Mouse (Mus musculus) MEL-GATA-1-ER (cell line): ENCODE data around the gene Cdh4.

ENCODE experiments used
- DNase-seq: peaks from one replicate; pipeline ENCODE4 v3.0.0-alpha.2; 2012; ENCODE audit warnings: low read depth; ENCODE audit errors: extremely low read depth

Gene Cdh4

DNA sequence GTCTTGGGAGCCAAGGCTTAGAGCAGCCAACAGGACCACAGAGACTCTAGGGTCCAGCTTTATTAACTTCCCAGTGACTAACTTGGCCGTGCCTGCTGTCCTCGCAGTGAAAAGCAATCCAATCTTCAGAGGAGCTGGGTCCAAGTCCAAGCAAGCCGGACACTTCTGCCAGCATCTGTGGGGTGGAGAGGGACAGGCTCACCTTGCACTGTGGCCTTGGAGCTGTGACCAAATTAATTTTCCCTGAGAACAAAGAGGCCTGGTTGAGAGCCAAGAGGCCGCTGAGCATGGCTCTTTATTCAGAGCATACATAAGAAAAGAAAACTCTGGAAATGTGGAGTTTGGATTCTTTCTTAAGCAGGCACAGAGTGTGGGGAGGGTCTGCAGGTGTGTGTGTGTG lies 152.8 kb downstream of the Cdh4 start:
- no peak for DNase-seq

DNA sequence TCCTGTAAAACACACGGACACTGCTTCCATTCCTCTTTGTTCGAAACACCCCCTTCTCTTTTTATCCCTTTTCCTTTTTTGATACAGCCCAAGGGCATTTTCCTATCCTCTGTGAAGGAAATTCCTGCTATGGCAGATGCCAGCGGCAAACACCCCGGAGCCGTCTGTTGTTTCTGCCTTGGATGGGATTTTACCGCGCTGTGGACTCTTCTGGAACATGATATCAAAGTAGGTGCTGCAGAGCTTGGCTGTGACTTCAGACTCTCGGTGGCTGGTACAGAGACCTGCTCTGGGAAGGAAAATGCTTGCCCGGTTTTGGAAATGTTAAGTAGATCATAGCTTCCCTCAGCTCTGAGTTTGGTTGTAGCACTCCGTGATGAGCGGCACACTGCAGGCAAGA lies 156.7 kb downstream of the Cdh4 start:
- no peak for DNase-seq

DNA sequence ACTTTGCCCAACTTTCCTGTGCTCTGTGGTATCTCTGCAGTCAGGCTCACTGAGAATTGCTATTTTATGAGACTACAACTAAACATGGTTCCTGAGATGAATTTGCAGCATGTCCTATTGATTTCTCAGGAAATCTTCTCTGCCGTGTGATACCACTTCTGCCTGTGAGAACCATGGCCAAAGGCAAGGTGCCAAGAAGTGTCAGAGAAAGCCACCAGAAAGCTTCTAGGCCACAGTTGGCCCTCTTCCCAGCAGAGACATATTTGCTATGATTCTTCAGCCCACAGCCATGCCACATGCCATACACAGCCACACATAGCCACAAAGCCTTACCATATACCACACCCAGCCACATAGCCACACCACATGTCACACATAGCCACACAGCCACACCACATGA lies 157.7 kb downstream of the Cdh4 start:
- no peak for DNase-seq

DNA sequence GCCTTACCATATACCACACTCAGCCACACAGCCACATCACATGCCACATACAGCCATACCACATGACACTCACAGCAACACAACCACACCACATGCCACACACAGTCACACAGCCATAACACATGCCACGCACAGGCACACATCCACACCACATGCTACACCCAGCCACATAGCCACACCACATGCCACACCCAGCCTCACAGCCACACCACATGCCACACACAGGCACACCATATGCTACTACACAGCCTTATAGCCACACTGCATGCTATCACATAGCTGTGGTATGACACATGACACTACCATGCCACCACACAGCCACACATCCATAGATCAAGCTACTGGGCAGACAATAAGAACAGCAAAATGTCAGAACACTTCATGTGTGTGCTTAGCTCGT lies 158.1 kb downstream of the Cdh4 start:
- DNase-seq, result no peak

DNA sequence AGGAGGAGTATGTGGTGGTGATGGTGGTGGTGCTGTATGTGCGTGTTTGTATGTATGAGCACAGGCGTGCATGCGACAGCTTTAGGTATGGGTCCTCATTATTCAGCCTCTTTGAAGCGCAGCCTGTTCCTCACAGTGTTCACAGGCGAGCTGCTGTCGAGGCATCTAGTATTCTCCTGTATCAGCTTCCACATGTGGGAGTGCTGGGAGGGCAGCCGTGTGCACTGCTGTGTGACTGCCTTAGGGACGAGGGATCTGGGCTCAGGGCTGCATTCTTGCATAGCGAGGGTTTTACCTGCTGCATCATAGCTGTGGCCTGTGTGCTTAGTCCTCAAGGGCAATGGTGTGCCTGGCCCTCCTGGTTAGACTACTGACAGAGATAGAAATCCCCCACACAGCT lies 158.9 kb downstream of the Cdh4 start:
- DNase-seq, result no peak

DNA sequence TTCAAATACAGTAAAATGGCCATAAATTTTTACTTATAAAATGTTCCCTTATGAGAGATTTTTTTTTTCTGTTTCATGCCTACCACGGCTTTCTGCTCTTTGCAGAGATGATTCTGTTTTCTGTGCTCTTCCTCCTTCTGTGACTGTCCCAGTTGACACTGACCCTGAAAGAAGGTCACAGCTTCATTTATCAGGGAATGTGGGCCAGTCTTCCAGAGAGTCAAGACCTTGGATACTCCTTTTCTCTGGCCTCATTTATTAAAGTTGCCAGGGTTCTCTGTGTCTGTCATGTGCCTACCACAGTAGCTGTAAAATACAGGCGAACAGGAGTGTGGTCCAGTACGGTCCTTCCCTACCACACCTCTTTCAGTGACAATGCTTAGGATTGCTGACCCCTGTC lies 162.5 kb downstream of the Cdh4 start:
- no peak for DNase-seq

DNA sequence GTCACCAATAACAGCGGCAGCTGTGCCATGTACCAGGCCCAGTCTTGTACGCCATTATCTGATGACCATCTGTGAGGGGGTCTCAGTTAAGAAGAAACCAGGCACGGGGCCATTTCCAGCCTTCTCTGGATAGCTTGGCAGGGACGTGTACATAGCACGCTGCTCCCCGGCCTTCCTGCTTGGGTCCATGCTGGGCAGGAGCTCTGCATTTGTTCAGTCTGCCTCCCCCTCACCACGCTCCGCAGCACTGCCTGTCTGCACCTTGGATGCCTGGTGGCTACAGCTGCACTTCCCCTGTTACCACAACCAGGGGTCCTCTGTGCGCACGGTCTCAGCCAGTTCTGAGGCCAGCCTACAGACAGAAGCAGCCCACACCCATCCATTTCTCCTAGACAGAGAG lies 163.0 kb downstream of the Cdh4 start:
- DNase-seq, result no peak

DNA sequence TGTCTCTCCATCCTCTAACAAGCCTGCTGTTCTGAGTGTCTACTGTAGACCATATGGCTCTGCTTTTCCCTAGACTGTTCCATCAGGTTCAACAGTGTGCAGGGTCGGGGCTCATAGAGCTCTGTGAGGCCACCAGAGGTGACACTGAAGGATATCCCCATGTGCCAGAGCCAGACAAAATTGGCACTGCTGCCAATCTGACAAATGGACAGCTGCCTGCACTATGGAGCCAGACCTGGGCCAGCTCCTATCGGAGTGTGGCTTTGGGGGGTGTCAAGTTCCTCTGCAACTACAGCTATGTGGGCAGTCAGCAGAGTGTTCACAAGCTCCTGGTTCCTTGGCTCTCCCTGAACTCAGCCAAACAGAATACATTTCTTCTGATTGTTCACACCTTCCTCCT lies 164.1 kb downstream of the Cdh4 start:
- DNase-seq, result no peak

DNA sequence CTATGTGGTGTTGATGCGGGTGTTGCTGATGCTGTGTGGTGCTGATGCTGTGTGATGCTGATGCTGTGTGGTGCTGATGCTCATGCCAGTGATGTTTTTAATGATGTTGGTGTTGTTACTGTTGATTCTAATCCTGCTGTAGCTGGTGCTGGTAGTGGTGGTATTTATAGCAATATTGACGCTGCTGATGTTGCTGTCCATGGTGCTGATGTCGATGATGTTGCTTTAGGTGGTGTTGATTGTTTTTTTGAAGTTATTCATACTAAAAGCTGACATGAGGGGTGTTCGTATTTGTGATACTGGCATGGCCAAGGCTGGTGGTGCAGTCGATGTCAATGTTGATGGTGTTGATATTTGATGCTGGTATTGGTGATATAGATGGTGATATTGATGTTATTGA lies 173.7 kb downstream of the Cdh4 start:
- DNase-seq, result no peak

DNA sequence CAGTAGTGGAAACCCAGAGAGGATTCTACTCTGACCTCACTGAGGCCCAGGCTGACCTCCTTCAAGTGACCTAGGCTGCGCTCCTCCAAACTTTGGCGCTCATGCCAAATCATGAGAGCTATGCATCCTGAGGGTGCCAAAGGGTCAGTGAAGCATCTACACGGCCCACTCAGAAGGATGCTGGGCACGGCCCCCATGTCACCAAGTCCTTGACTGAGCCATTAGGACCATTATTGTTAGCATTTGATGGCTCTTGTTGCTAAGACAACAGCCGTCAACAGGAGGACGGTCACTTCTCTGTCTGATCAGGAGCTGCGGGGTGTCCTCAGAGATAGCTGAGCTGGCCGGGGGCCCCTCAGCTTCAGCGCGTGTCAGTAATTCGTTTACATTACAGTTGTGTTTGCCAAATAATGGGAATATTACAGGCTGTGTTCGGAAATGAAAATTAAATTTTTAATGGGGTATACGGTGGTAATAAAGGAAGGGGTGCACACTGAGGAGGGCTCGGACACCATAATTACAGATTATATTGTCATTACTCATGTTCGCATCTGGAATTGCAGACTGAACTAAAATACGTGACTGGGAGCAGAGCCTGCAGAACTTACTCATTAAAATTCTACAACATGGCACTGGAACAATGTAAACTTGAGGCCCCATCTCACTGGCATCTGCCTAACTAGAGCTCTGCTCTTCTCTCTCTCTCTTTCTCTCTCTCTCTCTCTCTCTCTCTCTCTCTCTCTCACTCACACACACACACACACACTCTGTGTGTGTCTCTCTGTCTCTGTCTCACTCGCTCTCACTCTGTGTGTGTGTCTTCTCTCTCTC lies 181.6 kb downstream of the Cdh4 start:
- DNase-seq, result no peak

DNA sequence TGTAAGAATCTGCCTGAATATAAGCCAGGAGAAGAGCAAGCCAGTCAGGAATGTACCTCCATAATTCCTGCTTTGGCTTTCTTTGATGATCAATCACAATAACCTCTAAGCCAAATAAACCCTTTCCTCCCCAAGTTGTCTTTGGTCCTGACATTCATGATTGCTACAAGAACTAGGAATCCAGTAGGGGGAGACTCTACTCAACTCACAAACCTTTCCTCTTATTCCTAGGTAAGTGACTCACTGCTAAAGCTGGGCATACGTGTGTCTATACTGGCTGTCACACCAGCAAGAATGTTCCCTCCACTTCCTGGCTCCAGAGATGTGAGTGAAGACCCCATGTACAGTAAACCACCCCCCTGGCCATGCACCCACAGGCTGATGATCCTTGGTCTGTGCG lies 185.3 kb downstream of the Cdh4 start:
- DNase-seq, result no peak

DNA sequence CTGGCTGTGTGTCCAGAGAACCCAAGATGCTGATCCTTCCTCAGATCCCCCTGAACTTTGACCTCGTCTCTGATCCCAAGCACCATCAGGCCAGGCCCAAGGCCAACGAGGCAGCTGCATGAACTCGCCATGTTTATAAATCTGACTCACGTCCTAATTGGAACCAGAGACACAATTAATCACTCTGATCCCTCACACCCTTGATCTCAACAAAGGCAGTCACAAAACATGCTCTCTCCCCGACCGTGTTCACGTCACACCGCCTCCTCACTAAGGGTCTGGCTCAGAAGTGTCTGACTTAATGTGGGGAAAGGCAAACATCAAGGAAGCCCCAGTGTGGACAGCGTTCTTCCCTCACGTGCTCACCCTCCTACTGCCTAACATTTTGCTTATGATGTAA lies 188.5 kb downstream of the Cdh4 start:
- no peak for DNase-seq

DNA sequence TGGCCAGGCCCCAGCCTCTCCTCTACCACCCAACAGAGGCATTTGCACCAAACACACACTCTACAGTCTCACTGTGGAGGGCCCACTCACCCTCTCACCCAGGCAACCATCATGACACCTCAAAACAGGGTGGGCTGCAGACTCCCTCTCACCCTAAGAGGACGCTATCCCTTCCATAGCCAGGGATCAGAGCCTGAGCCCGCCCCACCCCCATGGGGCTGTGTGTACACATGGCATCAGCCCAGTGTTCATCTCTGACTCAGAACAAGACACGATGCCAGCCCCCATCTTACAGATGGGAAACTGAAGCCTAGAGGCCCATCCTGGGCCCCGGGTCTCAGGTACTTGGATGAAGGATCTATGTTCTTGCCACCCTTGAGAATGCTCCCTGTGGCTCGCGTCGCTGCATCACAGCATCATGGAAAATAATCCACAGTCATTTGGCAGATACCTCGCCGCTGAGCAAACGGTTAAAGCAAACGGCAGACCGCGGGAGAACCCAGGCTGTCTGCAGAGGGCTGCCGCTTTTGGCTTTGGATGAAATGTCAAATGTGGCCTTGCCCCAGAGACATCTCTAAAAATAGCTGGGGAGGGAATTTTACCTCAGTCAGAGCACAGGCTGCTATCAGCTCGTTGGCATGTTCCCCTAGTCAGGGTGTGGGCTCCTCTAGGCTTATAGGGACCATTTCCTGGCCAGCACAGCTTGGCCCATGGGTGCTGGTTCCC lies 198.5 kb downstream of the Cdh4 start:
- DNase-seq, result no peak

DNA sequence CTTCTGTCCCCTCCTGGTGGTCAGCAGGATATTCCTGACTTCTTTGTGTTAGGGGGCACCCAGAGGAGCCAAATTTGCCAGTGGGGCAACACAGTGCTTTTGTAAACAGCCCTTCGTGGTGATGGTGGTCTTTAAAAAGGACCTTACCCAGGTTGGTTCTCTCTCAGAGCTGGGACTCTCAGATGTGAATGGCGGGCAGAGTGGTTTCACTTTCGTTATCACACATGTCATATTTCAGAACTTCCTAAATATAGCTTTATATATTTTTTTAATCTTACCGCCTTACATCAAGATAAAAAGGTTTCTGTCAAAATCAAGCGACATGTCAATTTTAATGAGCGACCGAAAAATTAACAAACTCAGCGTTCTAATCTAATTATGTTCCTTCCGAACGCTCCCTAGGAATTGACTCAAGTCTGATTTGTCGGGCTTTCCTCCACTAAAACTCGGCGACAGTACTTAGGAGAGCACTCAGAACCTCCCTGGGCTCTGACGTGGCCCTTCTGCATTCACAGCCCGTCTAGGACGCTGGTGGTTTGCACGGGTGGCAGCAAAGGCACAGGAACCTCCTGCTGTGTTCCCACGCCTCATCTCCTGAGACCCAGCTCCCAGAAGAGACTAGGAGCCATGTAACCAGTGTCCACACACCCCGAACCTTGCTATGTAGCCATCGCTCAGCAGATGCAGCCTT lies 206.5 kb downstream of the Cdh4 start:
- DNase-seq, result no peak

DNA sequence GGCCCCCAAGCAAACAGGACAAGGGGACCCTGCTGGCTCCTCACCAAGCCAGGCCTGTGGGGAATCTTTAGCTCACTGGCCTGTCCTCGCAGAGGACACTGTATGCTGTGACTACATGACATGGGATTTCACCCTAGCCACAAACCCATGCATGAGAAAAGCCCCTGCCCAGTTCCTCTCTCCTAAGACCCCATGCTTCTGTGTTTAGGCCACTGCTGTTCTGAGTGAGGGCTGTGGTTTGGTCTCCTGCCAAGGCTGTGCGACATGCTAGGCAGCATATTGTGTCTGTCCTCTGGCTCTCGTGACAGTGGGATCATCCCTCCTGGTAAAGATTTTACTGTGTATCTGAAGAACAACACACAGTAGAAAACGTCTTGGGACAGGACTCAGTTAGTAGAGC lies 207.1 kb downstream of the Cdh4 start:
- DNase-seq, result no peak

DNA sequence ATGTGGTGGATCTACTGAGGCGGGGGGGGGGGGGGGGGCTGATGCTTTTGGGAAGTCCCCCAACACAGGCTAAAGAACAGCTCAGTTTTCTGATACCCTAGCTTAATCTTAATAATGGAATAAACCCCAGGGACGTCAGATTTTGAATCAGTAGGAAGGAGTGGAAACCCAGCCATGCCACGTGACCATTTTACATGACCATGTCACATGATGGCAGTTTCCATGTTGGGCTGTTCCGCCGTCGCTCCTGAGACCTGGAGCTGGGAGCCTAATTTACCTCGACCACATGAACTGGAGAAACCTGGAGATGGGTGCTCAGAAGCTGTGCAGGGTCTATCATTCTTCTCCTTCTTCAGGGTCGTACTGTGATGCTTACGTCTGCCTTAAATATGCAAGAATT lies 207.9 kb downstream of the Cdh4 start:
- no peak for DNase-seq

DNA sequence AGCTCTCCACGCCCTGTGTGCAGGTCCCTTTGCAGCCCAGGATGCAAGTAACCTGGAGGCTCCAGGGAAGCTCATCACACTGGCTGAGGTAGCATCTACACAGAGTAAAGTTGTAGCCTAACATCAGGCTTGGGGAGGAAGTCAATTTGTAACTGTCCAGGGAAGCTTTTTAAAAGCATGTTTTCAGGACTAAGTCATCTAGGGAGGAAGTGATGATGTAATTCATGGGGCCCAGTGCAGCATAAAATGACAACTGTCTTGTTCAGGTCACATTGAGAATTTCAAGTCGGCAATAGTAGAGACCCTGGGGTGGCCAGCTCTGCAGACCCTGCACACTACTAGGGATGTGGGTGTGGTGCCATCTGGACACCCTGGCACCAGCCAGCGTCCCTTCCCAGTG lies 213.3 kb downstream of the Cdh4 start:
- no peak for DNase-seq

DNA sequence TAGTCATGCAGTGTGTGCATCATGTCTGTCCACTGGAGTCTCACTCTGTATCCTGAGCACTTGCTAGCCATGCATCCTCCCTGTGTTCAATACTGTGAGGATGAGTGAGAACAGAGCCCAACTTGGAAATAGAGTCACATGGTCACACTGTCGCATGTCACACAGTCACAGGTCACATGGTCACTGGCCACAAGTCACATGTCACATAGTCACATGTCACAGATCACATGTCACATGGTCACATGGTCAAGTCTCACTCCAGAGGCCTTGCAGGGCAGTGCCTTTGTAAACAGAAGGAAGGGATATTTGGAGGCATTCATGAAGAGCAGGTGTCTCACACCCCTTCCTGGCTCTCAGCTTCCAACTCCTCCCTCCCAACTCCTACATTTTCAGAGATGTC lies 217.0 kb downstream of the Cdh4 start:
- no peak for DNase-seq

DNA sequence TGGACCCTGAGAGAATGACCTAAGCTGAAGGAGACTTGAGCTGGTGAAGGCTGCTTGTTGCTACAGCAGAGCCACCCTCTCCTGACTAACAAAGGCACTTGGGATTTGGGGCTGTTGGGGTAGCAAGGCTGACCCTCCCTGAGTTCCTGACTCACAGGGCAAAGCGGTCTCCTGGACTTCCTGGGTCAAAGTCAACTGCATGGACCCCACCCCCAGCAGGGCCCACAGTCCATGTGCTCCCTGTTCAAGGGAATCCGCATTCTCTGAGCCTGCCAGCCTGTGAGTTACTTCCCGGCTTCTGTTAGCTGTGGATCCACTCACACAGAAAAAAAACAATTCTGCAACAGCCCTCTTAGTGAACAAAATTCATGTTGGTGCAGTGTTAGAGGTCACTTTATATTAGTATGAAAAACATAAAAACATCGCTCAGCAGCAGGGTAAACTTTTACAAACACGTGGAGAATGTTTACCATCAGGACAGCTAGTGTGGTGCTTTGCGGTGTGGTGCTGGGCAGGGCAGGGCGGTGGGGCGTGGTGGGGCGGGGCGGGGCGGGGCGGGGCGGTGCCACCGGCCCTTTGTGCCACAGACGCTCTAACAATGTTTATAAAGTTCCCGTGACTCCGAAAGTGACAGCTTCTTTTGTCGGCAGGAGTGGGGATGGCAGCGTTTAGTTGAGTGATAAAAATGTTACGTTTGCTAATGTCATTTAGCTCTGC lies 219.9 kb downstream of the Cdh4 start:
- no peak for DNase-seq

DNA sequence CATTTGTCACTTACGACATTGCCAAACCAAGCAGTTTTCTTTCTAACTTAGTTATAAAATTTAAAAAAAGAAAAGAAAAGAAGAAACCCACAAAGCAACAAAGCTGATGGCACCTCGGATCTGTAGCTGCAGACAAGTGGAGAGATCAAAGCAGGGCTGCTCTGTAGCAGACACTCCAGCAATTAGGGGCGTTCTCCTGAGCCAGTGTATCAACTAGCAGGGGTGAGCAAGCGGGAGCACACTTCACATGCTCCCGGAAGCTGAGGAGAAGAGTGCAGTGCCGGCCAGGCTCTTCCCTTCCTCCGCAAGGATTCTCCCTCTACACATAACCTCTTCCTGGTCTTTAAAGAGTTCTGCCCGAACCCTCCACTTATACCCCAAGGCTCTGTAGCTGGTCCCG lies 220.5 kb downstream of the Cdh4 start:
- no peak for DNase-seq

DNA sequence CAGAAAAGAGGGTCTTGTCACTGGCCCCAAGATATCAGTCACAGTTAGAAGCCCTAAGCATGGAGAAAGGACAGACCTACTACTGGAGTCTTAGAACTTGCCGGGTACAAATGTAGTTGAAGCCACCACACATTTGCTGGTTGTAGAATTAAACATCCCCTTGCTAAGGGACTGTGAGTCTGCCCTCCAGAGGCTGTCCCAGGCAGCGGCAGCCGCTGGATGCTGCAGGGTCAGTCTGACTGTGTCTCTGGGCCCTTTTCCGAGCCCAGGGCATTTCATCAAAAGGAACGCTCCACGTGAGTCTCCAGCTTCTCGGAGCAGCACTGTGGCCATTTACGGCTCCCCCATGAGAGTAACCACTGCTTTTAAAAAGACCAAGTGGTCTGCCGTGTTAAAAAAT lies 221.4 kb downstream of the Cdh4 start:
- no peak for DNase-seq

DNA sequence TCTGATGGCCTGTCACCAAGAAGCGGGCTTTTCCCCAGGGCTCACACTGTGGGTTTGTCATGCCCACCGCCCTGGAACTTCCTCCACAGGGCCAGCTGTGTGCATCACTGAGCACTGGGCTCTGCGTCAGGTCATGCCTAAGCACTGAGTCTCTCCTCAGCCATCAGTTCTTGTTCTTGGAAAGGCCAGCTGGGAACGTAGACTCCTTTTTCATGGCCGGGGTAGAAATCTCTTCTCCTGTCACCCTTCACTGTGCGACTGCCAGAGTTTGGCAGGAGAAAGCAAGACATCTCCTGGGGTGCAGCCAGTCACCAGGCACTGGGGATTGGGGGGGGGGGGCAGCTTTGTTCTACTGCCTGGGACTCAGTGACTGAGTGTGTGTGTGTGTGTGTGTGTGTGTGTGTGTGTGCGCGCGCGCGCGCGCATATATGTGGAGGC lies 222.0 kb downstream of the Cdh4 start:
- DNase-seq, result no peak
